10 mouse cellular contexts compared by ENCODE assay signal in the genomic region with DNA sequence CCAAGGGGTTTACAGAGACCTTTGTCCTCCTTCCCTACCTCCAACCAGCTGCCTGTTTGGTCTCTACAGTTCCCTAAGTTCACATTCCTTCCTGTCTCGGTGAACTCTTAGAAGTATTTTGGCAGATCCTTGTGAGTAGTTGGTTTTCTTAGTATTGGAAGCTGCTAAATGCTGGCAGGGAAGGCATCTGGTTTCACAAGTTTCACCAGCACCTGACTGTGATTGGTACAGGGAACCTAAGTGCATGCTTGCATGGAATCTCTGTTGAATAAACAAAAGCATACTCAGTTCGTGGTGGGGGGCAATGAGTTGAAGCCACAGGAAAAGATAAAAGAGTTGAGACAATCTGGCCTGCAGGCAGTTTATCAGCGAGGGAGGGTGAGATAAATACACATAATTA. TPM values are rescaled to one million over a fixed set of nuclear protein-coding genes. Genes with fewer than 3 reads are reported as not detected.
A peak's percentile ranks its signal among the peaks of the same experiment; 100 is the strongest.
DNase-seq lines count a peak whose midpoint lies in the region; ATAC-seq and TF ChIP-seq lines count a peak whose summit lies in the region.
"Had no signal": no experiment of that assay in that cellular context is flagged by ENCODE, and none has a peak within 500 bp of the region (broad histone marks: within the 10 kb centered on the region; RNA-seq: fewer than 3 reads in every experiment).

No protein-coding gene starts in this region.

- no peak for TF ChIP-seq POLR2A in lung, adult 2 months (IDR thresholded peaks at IDR 0.05; ENCODE audit: borderline replicate concordance, extremely low read depth, low read depth, low read length)

- no peaks in the 10 kb centered on the region for H3K9me3 ChIP-seq in lung, embryonic 15.5 days
- H3K9me3 ChIP-seq in stomach, embryonic 15.5 days = no peaks in the 10 kb centered on the region
- no peaks in the 10 kb centered on the region for H3K9me3 ChIP-seq in hindbrain, embryonic 12.5 days (replicated peaks)

- ATAC-seq in lung, embryonic 15.5 days (ENCODE audit: borderline replicate concordance, extremely low read depth, low FRiP score, low TSS enrichment) = no peak
- no peak for ATAC-seq in stomach, embryonic 15.5 days (ENCODE audit: insufficient read depth, low FRiP score, low read depth)
- ATAC-seq in hindbrain, embryonic 12.5 days (ENCODE audit: low FRiP score) = no peak
- ATAC-seq: liver, postnatal 0 days had no signal

- H3K36me3 ChIP-seq in lung, embryonic 15.5 days = no peaks in the 10 kb centered on the region
- no peaks in the 10 kb centered on the region for H3K36me3 ChIP-seq in stomach, embryonic 15.5 days
- H3K36me3 ChIP-seq in hindbrain, embryonic 12.5 days = no peaks in the 10 kb centered on the region

- no peak overlapping the region for H3K9ac ChIP-seq in lung, embryonic 15.5 days
- no peak overlapping the region for H3K9ac ChIP-seq in stomach, embryonic 15.5 days
- H3K9ac ChIP-seq in hindbrain, embryonic 12.5 days = no peak overlapping the region
- H3K9ac ChIP-seq: liver, postnatal 0 days had no signal

- H3K4me1 ChIP-seq in lung, embryonic 15.5 days = peaks cover 15% of the 10 kb centered on the region; the same call in 1 of the 2 replicates
- H3K4me1 ChIP-seq in lung, adult 2 months (ENCODE audit: control insufficient read depth, insufficient read depth, low read length) = no peaks in the 10 kb centered on the region
- peaks cover 5% of the 10 kb centered on the region; the same call in 1 of the 2 replicates for H3K4me1 ChIP-seq in stomach, embryonic 15.5 days
- H3K4me1 ChIP-seq in hindbrain, embryonic 12.5 days = no peaks in the 10 kb centered on the region

- no peaks in the 10 kb centered on the region for H3K27me3 ChIP-seq in lung, embryonic 15.5 days
- H3K27me3 ChIP-seq in stomach, embryonic 15.5 days (replicated peaks) = no peaks in the 10 kb centered on the region
- H3K27me3 ChIP-seq in hindbrain, embryonic 12.5 days = no peaks in the 10 kb centered on the region

- no peak for DNase-seq in lung, adult 2 months
- DNase-seq in embryo, embryonic 10 days (ENCODE audit: low spot score) = peak; percentile 50
- DNase-seq in forelimb bud, embryonic 11.5 days (ENCODE audit: low read depth, low spot score) = peak; percentile 49
- DNase-seq in layer of hippocampus, postnatal 10 days (ENCODE audit: low spot score in 2 of 2) = no peak
- DNase-seq: liver, postnatal 0 days; right cerebral cortex, adult 18-20 months had no signal

- H3K4me2 ChIP-seq in lung, embryonic 15.5 days = no peak overlapping the region
- H3K4me2 ChIP-seq in stomach, embryonic 15.5 days = peak overlapping the region; percentile 11; the same call in 1 of the 2 replicates
- no peak overlapping the region for H3K4me2 ChIP-seq in hindbrain, embryonic 12.5 days (replicated peaks)

- WGBS in lung, embryonic 15.5 days = 2% methylated on average over 3 of the region's 3 CpGs
- WGBS in lung, adult 2 months = 16% methylated on average over 3 of the region's 3 CpGs
- 12% methylated on average over 3 of the region's 3 CpGs for WGBS in stomach, embryonic 15.5 days
- WGBS in hindbrain, embryonic 12.5 days = 22% methylated on average over 3 of the region's 3 CpGs

- TF ChIP-seq CTCF in lung, adult 2 months (IDR thresholded peaks at IDR 0.05; ENCODE audit: insufficient read depth, low read length) = no peak

- H3K4me3 ChIP-seq in lung, embryonic 15.5 days = no peak overlapping the region
- no peak overlapping the region for H3K4me3 ChIP-seq in lung, adult 2 months (replicated peaks; ENCODE audit: extremely low read depth, low read depth, low read length)
- no peak overlapping the region for H3K4me3 ChIP-seq in stomach, embryonic 15.5 days (replicated peaks)
- H3K4me3 ChIP-seq in hindbrain, embryonic 12.5 days = no peak overlapping the region

- H3K27ac ChIP-seq in lung, embryonic 15.5 days = peak overlapping the region; percentile 35
- peak overlapping the region; percentile 57; the same call in 1 of the 2 replicates for H3K27ac ChIP-seq in stomach, embryonic 15.5 days
- no peak overlapping the region for H3K27ac ChIP-seq in hindbrain, embryonic 12.5 days
- H3K27ac ChIP-seq: kidney, postnatal 0 days had no signal

RNA-seq across cellular contexts. Expression of gene Slc39a10, which starts 7.4 kb away (rescaled TPM):
- 41.3 and 42.7 TPM in 2 replicates for polyA plus RNA-seq in lung, embryonic 15.5 days (2015; fragmentation: Nextera tagmentation; extraction: Ambion mirVana)
- 6.1 and 8.1 TPM in 2 replicates for polyA plus RNA-seq in lung, adult 2 months (2012; rRNA removed)
- polyA plus RNA-seq in stomach, embryonic 15.5 days (2015; fragmentation: Nextera tagmentation; extraction: Ambion mirVana) = 41.5 and 44.4 TPM in 2 replicates
- polyA plus RNA-seq in hindbrain, embryonic 12.5 days (2016; fragmentation: Nextera tagmentation; extraction: Ambion mirVana) = 74.9 and 79.0 TPM in 2 replicates
- 10 to 100 TPM; 85.2 to 94.1 TPM for total RNA-seq in layer of hippocampus, postnatal 10 days (2021)

Comparison
In these comparisons a context has a peak if more than half of its experiments do, and no peak if none do; other contexts are left out.
1. DNase-seq: peak in embryo, embryonic 10 days (single experiment) and forelimb bud, embryonic 11.5 days (single experiment); none in lung, adult 2 months (single experiment) and layer of hippocampus, postnatal 10 days (0 of 2).